Mouse (Mus musculus) heart, embryonic 11.5 days (tissue): ENCODE results near the gene Cracr2a. TPM values are rescaled to one million over a fixed set of nuclear protein-coding genes. Genes with fewer than 3 reads are reported as not detected.

Source experiments
- ATAC-seq: fragments of 200-750 bp; cut with Nextera tagmentation; replicated peaks from 2 replicates; pipeline ENCODE4 v1.8.0; 2017; ENCODE audit warnings: moderate library complexity; ENCODE audit not compliant: insufficient number of reproducible peaks, low FRiP score, low TSS enrichment
- H3K27ac ChIP-seq: fragments of 300-500 bp; sonication (generic); 2 replicates; pipeline ENCODE4 v1.5.1; 2014; ENCODE audit warnings: mild to moderate bottlenecking, low read depth, low read length
- H3K27me3 ChIP-seq: fragments of 300-500 bp; sonication (generic); 2 replicates; pipeline ENCODE4 v1.6.1; 2014; ENCODE audit warnings: mild to moderate bottlenecking, low read length, mixed read lengths; ENCODE audit not compliant: control insufficient read depth, insufficient read depth
- H3K36me3 ChIP-seq: fragments of 300-500 bp; sonication (generic); 2 replicates; pipeline ENCODE4 v1.6.1; 2014; ENCODE audit warnings: mild to moderate bottlenecking, low read length, moderate library complexity, mixed read lengths; ENCODE audit not compliant: control insufficient read depth, insufficient read depth
- H3K4me1 ChIP-seq: fragments of 300-500 bp; sonication (generic); 2 replicates; pipeline ENCODE4 v1.6.1; 2014; ENCODE audit warnings: low read length; ENCODE audit not compliant: control insufficient read depth, insufficient read depth
- H3K4me2 ChIP-seq: fragments of 300-500 bp; sonication (generic); 2 replicates; pipeline ENCODE4 v1.6.1; 2014; ENCODE audit warnings: mild to moderate bottlenecking, moderate library complexity
- H3K4me3 ChIP-seq: fragments of 300-500 bp; sonication (generic); 2 replicates; pipeline ENCODE4 v1.5.1; 2014; ENCODE audit warnings: low read depth, low read length
- H3K9ac ChIP-seq: fragments of 300-500 bp; sonication (generic); 2 replicates; pipeline ENCODE4 v1.6.1; 2014; ENCODE audit warnings: mild to moderate bottlenecking, low read depth, low read length, moderate library complexity
- H3K9me3 ChIP-seq: fragments of 300-500 bp; sonication (generic); replicated peaks from 2 replicates; pipeline ENCODE4 v1.6.1; 2016; ENCODE audit warnings: low read length; ENCODE audit not compliant: control insufficient read depth
- WGBS: fragments of 180-500 bp; shearing (Covaris S2); extraction: QIAGEN DNeasy Blood & Tissue Kit; methylation state at CpG from one replicate; pipeline ENCODE4 v1.1.7; 2014; ENCODE audit not compliant: insufficient replicate concordance; 5-methylcytosine and 5-hydroxymethylcytosine counted together
- polyA plus RNA-seq: library from polyadenylated mRNA; unstranded; fragments of >200 nt; fragmentation: Nextera tagmentation; extraction: Ambion mirVana; gene quantifications from 2 replicates; pipeline ENCODE4 v1.2.1, GENCODE M21; 2014

The Cracr2a gene
- polyA plus RNA-seq, 1 experiment from 2014 or later: 0.93 TPM

DNA sequence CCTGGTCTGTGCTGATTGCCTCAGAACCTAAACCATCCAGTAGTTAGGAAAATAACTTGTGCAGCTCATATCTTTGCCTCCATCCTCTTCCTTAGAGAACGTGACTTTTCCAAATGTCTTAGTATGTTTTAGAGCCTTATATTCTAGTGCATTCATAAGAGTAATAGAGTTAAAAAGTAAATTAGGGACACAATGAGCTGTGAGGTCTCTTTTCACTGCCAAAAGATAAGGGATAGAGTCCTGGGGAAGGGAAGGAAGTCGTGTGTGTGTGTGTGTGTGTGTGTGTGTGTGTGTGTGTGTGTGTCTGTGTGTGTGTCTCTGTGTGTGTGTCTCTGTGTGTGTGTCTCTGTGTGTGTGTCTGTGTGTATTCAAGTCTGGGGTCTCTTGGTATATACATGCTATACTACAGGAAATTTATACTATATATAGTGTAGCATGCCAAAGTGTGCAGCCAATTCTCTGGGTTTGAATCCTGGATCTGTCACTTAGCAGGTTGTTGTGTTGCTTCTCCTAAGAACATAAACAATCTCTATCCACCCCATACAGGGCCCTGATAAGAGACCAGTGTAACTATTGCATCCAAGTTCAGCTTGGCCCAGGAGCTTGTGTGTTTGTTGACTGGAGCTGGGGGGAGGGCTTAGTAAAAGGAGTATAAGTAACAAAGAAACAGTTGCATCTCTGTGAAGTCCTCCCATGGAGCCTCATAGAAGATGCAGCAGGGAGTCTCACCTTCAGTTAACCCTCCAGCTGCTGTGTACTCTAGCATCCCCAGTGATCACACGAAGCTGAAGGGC is 29.5 kb upstream of the Cracr2a start:
- no peak overlapping the region for H3K9ac ChIP-seq
- H3K36me3 ChIP-seq: no peaks in the 10 kb centered on the region
- no peaks in the 10 kb centered on the region for H3K9me3 ChIP-seq
- no peak overlapping the region for H3K4me2 ChIP-seq
- no peak overlapping the region for H3K27ac ChIP-seq
- peaks cover 9% of the 10 kb centered on the region for H3K4me1 ChIP-seq
- no peak overlapping the region for H3K4me3 ChIP-seq
- no peaks in the 10 kb centered on the region for H3K27me3 ChIP-seq
- ATAC-seq: no peak
- 44% methylated on average over 3 of the region's 3 CpGs for WGBS

DNA sequence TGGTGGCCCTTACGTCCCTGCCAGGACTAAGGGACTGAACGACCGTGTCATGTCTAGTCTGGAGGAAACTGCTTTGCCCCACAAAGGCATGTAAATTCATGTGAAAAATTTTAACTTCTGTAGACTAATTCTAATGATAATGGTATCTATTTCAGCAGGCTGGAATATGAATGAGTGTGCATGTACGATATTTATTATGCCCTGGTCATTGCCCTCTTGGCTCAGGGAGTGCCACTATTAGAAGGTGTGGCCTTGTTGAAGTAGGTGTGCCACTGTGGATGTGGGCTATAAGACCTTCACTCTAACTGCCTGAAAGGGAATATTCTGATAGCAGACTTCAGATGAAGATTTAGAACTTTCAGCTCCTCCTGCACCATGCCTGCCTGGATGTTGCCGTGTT is 28.8 kb upstream of the Cracr2a start:
- ATAC-seq: no peak
- Histone ChIP-seq H3K9ac (no peak overlapping the region), H3K4me1 (peaks cover 9% of the 10 kb centered on the region), H3K27me3 (no peaks in the 10 kb centered on the region), H3K9me3 (no peaks in the 10 kb centered on the region), H3K27ac (no peak overlapping the region), H3K36me3 (no peaks in the 10 kb centered on the region), H3K4me3 (no peak overlapping the region), H3K4me2 (no peak overlapping the region)
- WGBS: 87% methylated on average over 5 of the region's 5 CpGs

DNA sequence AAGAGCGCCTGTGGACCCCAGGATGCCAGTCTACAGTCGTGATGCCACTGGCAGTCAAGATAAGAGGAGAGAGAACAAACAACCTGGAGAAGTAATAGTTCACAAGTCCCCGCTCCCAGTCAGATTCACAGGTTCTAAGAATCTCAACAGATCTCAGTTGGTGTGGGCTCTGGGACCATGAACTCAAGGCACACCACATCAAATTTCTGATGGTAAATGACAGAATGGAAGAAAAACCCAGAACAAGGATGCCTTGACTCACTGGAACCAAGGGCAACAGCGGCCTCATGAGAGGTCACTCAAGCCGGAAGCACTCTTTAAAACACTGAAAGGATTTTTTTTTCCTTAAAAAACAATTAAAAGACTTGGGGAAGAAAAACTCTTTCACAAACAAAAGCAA is 27.4 kb upstream of the Cracr2a start:
- no peak for ATAC-seq
- WGBS: 61% methylated on average over 5 of the region's 5 CpGs

DNA sequence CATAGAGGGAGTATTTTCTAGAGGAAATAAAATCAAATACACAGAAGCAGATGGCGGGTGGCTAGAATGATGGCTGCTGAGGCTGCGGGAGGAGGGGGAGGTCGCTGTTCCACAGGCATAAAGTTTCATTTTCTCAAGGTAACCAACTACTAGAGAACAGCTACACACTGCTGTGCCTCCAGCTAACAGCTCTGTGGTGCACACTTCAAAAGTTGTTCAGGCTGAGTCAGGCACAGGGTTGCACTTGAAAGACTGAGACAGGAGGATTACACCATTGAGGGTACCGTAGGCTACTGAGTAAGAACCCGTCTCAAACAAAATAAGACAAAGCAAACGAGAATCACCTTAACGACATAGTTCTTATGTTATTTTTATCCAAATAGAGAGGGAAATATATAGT is 24.1 kb upstream of the Cracr2a start:
- no peak overlapping the region for H3K9ac ChIP-seq
- WGBS: 67% methylated on average over 7 of the region's 7 CpGs
- H3K4me2 ChIP-seq: no peak overlapping the region
- no peak overlapping the region for H3K27ac ChIP-seq
- peaks cover 3% of the 10 kb centered on the region for H3K27me3 ChIP-seq
- no peaks in the 10 kb centered on the region for H3K9me3 ChIP-seq
- no peaks in the 10 kb centered on the region for H3K4me1 ChIP-seq
- no peak for ATAC-seq
- H3K4me3 ChIP-seq: no peak overlapping the region
- no peaks in the 10 kb centered on the region for H3K36me3 ChIP-seq

More for the DNA sequence above, 27.4 kb upstream of the Cracr2a start:
- Histone ChIP-seq H3K9me3 (no peaks in the 10 kb centered on the region), H3K9ac (no peak overlapping the region), H3K36me3 (no peaks in the 10 kb centered on the region), H3K4me2 (no peak overlapping the region), H3K27ac (no peak overlapping the region), H3K4me3 (no peak overlapping the region), H3K27me3 (no peaks in the 10 kb centered on the region), H3K4me1 (peaks cover 9% of the 10 kb centered on the region)

DNA sequence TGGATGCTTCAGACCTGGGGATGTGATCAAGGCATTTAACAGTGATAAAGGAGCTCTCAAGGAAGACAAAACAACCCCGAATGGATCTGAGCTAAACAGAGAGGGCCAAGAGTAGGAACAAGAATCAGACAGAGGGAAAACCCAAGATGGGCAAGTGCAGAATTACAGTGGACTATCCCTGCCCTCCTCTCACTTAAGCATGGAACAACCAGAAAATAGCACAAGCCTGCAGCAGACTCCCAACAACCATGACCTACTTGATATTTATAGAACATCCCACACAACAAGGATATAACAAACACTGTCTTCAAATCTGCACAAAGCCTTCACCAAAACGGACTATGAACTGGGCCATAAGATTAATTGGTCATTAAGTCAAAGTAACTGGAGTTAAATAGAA is 23.0 kb upstream of the Cracr2a start:
- H3K36me3 ChIP-seq: no peaks in the 10 kb centered on the region
- H3K27me3 ChIP-seq: peaks cover 3% of the 10 kb centered on the region
- H3K4me1 ChIP-seq: no peaks in the 10 kb centered on the region
- ATAC-seq: no peak
- H3K27ac ChIP-seq: no peak overlapping the region
- 48% methylated on average over 2 of the region's 2 CpGs for WGBS
- H3K4me2 ChIP-seq: no peak overlapping the region
- H3K9me3 ChIP-seq: no peaks in the 10 kb centered on the region
- H3K4me3 ChIP-seq: no peak overlapping the region
- H3K9ac ChIP-seq: no peak overlapping the region

DNA sequence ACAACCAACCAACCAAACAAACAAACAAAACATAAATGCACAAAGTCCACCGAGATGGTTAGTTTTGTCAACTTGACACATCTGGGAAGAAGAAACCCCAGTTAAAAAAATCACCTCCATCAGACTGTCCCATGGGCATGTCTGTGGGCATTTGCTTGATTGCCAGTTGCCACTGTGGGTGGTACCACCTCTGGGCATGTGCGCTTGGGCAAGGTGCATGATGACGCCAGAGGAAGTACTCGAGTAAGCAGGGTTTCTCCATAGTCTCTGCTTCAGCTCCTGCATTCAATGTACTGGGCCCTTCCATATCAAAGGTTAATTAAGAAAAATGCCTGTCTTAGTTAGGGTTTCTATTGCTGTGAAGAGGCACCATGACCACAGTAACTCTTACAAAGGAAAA is 21.9 kb upstream of the Cracr2a start:
- no peaks in the 10 kb centered on the region for H3K36me3 ChIP-seq
- H3K9me3 ChIP-seq: no peaks in the 10 kb centered on the region
- no peak overlapping the region for H3K9ac ChIP-seq
- no peak overlapping the region for H3K27ac ChIP-seq
- H3K27me3 ChIP-seq: peaks cover 3% of the 10 kb centered on the region
- WGBS: 91% methylated on average over 4 of the region's 4 CpGs
- H3K4me2 ChIP-seq: no peak overlapping the region
- H3K4me1 ChIP-seq: no peaks in the 10 kb centered on the region
- no peak for ATAC-seq
- no peak overlapping the region for H3K4me3 ChIP-seq

DNA sequence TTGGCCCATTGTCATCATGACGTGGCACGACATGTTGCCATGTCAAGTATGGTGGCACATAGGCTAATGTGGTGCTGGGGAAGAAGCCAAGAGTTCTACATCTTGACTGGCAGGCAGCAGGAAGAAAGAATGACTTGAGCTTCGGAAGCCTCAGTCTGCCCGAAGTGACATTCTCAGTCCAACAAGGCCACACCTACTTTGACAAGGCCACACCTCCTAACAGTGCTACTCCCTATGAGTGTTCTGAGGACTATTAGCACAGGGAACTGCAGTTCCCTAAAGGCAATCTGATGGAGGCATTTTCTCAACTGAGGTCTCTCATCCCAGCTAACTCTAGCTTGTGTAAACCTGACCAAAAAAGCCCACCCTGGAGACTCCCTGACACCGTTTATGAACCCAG is 21.5 kb upstream of the Cracr2a start:
- no peaks in the 10 kb centered on the region for H3K36me3 ChIP-seq
- no peaks in the 10 kb centered on the region for H3K9me3 ChIP-seq
- H3K4me3 ChIP-seq: no peak overlapping the region
- H3K4me2 ChIP-seq: no peak overlapping the region
- H3K27me3 ChIP-seq: peaks cover 3% of the 10 kb centered on the region
- H3K9ac ChIP-seq: no peak overlapping the region
- no peaks in the 10 kb centered on the region for H3K4me1 ChIP-seq
- H3K27ac ChIP-seq: no peak overlapping the region
- no peak for ATAC-seq
- WGBS: 54% methylated on average over 5 of the region's 5 CpGs

DNA sequence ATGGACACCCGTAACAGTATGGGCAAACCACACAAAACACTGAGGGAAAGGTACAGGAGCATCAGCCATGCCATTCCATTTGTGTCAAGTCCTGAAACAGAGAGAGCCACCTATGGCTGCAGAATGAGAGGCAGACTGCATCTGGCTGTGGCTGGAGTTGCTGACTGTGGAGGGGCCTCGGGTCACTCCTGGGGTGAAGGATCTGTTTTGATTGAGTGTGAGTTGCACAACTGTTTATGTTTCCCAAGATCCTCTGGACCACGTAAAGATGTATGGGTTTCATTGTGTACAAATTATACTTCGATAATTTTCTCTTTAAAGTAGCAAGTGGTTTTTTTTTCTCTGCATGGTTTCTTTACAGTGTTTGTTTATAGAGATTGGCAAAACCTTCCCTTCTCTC is 20.6 kb upstream of the Cracr2a start:
- peaks cover 3% of the 10 kb centered on the region for H3K27me3 ChIP-seq
- WGBS: 72% methylated on average over 4 of the region's 4 CpGs
- no peak for ATAC-seq
- no peaks in the 10 kb centered on the region for H3K36me3 ChIP-seq
- H3K9ac ChIP-seq: no peak overlapping the region
- no peaks in the 10 kb centered on the region for H3K4me1 ChIP-seq
- H3K4me2 ChIP-seq: no peak overlapping the region
- no peak overlapping the region for H3K4me3 ChIP-seq
- no peak overlapping the region for H3K27ac ChIP-seq
- no peaks in the 10 kb centered on the region for H3K9me3 ChIP-seq
